Mouse (Mus musculus): Measurements from ENCODE around the gene Ina. TPM values are rescaled to one million over a fixed set of nuclear protein-coding genes. Genes with fewer than 3 reads are reported as not detected.

Ina gene
- polyA plus RNA-seq, 1 experiment = not detected

DNA sequence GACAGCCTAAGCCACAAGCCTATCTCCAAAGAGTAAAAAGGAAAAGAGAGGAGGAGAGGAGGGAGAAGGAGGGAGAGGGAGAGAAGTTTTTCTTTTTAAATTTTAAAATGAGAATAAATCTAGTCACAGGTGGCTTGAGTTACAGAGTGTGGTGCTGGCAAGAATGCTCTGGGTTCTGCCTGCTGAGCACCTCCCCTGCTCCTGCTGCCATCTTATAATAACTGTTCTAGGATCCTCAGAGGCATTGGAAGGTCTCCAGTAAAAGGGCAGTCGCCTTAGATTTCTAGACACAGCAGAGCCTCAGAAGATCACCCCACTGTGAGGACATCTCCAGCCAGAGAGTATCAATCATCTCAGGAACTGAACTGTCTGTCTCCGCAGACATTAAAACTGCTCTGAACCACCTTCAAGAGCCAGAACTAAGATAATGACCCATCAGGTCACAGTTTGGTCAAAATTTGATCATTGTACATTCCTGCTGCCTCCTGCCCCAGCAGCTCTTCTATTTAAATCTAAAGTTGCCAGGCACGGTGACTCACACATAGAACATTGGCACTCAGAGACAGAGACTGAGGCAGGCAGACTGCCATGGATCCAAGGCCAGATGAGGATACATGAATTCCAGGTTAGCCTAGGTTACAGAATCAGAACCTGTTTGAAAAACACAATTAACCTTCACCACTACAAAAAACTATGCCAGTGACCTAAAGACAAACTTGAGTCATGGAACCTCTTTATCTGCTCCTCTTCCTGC is 26.4 kb downstream of the Ina start:
- TF ChIP-seq POLR2A (IDR thresholded peaks at IDR 0.05; ENCODE audit: borderline replicate concordance, control insufficient read depth, low read depth, low read length) (no peak), CTCF (IDR thresholded peaks at IDR 0.05; ENCODE audit: control insufficient read depth, insufficient read depth, low read length) (no peak)
- Histone ChIP-seq H3K4me1 (ENCODE audit: control insufficient read depth, insufficient read depth, low read length) (no peaks in the 10 kb centered on the region), H3K27ac (ENCODE audit: control insufficient read depth, insufficient read depth, low read depth, low read length, poor library complexity) (no peak overlapping the region), H3K4me3 (replicated peaks; ENCODE audit: control insufficient read depth, low read depth, low read length) (no peak overlapping the region)
- WGBS = 86% methylated on average over 3 of the region's 3 CpGs

DNA sequence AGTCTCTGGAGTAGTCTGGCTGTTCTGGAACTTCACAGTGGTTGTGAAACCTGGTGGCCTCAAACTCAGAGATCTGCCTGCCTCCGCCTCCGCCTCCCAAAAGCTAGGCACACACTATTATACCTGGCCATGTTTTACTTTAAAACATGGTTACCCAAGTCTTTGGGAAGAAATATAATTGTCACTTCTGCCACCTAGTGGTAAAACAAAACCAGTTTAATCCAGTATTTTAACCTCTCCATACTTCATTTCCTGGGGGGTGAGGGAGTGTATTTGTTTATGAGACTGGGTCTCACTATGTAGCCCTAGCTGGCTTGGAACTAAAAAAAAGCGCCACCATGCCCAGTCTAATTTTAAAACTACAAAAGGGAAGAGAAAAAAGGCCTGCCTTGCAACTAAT is 29.1 kb downstream of the Ina start:
- Histone ChIP-seq H3K27ac (ENCODE audit: control insufficient read depth, insufficient read depth, low read depth, low read length, poor library complexity) (no peak overlapping the region), H3K4me3 (replicated peaks; ENCODE audit: control insufficient read depth, low read depth, low read length) (no peak overlapping the region), H3K4me1 (ENCODE audit: control insufficient read depth, insufficient read depth, low read length) (no peaks in the 10 kb centered on the region)
- TF ChIP-seq CTCF (IDR thresholded peaks at IDR 0.05; ENCODE audit: control insufficient read depth, insufficient read depth, low read length) (no peak), POLR2A (IDR thresholded peaks at IDR 0.05; ENCODE audit: borderline replicate concordance, control insufficient read depth, low read depth, low read length) (no peak)
- WGBS = 64% methylated on average over 3 of the region's 3 CpGs

DNA sequence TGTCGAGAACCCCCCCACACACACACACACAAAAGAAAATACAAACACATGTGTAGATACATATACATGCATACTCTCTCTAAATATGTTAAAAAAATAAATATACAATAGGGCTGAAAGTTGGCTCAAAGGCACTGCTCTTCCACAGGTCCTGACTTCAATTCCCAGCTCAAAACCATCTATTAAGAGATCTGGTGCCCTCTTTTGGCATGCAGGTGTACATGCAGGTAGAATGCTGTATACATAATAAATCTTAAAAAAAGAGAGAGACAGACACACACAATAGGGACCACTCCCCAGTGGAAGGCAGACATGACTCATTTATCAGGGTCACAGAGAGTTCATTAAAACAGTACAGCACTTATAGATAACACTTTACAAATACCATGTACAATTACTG is 31.8 kb downstream of the Ina start:
- H3K4me3 ChIP-seq (replicated peaks; ENCODE audit: control insufficient read depth, low read depth, low read length) = no peak overlapping the region
- no peak for TF ChIP-seq CTCF (IDR thresholded peaks at IDR 0.05; ENCODE audit: control insufficient read depth, insufficient read depth, low read length)
- no peak for TF ChIP-seq POLR2A (IDR thresholded peaks at IDR 0.05; ENCODE audit: borderline replicate concordance, control insufficient read depth, low read depth, low read length)

DNA sequence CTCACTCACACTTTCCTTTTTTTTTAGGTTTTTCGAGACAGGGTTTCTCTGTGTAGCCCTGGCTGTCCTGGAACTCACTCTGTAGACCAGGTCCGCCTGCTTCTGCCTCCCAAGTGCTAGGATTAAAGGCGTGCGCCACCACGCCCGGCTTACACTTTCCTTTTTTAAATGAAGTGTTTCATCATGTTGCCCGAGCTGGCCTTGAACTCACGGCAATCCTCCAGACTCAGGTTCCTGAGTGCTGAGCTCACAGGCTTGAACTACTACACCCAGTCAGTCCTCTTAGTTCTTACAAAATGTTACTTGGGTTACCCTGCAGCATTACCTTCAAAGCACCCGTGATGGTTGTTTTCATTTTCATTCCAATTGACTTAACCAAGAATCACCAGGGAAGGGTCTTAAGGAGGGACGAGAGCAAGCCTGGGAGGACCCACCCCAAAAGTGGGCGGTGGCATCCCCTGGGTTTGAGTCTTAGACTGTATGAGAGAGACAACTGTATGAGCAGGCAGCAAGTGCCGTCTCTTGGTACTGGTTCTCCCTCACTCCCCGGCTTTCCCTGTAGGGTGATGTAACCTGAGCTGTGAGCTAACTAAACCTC is 32.8 kb downstream of the Ina start:
- Histone ChIP-seq H3K4me1 (ENCODE audit: control insufficient read depth, insufficient read depth, low read length) (no peaks in the 10 kb centered on the region; the same call in 1 of the 2 replicates), H3K4me3 (replicated peaks; ENCODE audit: control insufficient read depth, low read depth, low read length) (no peak overlapping the region), H3K27ac (ENCODE audit: control insufficient read depth, insufficient read depth, low read depth, low read length, poor library complexity) (no peak overlapping the region)
- no peak for TF ChIP-seq POLR2A (IDR thresholded peaks at IDR 0.05; ENCODE audit: borderline replicate concordance, control insufficient read depth, low read depth, low read length)
- 87% methylated on average over 13 of the region's 13 CpGs for WGBS

More for the DNA sequence above, 31.8 kb downstream of the Ina start:
- H3K4me1 ChIP-seq (ENCODE audit: control insufficient read depth, insufficient read depth, low read length) = no peaks in the 10 kb centered on the region; the same call in 1 of the 2 replicates
- WGBS = 89% methylated on average over 1 of the region's 1 CpGs
- no peak overlapping the region for H3K27ac ChIP-seq (ENCODE audit: control insufficient read depth, insufficient read depth, low read depth, low read length, poor library complexity)

DNA sequence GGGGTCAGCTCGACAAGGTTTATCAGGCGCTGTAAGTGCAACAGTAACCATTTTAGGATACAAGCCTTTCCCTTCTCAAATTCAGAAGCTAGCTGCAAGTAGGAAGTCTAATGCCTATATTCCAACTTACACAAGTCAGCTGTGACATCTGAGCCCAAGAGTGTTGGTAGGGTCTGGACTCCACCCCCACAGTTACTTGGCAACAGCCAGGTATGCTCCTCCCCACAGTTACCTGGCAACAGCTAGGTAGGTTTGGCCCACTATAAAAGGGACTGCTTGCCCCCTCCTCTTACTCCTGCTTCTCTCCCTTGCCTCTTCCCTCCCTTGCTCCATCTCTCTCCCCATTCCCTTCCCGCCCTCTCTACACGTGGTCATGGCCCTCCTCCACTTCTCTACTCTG is 34.6 kb downstream of the Ina start:
- Histone ChIP-seq H3K4me3 (replicated peaks; ENCODE audit: control insufficient read depth, low read depth, low read length) (no peak overlapping the region), H3K4me1 (ENCODE audit: control insufficient read depth, insufficient read depth, low read length) (no peaks in the 10 kb centered on the region; the same call in 1 of the 2 replicates), H3K27ac (ENCODE audit: control insufficient read depth, insufficient read depth, low read depth, low read length, poor library complexity) (no peak overlapping the region)
- TF ChIP-seq CTCF (IDR thresholded peaks at IDR 0.05; ENCODE audit: control insufficient read depth, insufficient read depth, low read length) = no peak
- no peak for TF ChIP-seq POLR2A (IDR thresholded peaks at IDR 0.05; ENCODE audit: borderline replicate concordance, control insufficient read depth, low read depth, low read length)
- 64% methylated on average over 4 of the region's 4 CpGs for WGBS

DNA sequence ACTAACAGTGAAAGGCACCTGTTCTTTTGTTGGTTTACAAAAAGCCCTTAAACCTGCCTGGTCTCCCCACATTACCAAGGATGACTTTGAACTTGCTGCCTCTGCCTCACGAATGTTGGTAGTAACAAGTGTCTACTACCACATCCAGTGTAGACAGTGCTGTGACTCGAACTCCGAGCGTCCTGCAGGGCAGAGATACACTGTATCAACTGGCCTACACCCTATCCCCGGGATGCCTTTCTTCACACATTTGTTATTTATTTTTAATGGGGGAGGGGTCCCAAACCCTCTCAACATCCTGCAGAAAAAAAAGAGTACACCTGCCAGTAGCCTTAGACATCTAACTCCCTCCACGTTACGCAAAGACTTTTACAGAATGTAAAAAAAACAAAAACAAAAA is 35.3 kb downstream of the Ina start:
- TF ChIP-seq CTCF (IDR thresholded peaks at IDR 0.05; ENCODE audit: control insufficient read depth, insufficient read depth, low read length) (no peak), POLR2A (IDR thresholded peaks at IDR 0.05; ENCODE audit: borderline replicate concordance, control insufficient read depth, low read depth, low read length) (no peak)
- no peaks in the 10 kb centered on the region; the same call in 1 of the 2 replicates for H3K4me1 ChIP-seq (ENCODE audit: control insufficient read depth, insufficient read depth, low read length)
- peak overlapping the region; percentile 32 for H3K4me3 ChIP-seq (replicated peaks; ENCODE audit: control insufficient read depth, low read depth, low read length)
- no peak overlapping the region for H3K27ac ChIP-seq (ENCODE audit: control insufficient read depth, insufficient read depth, low read depth, low read length, poor library complexity)
- 8% methylated on average over 7 of the region's 7 CpGs for WGBS

DNA sequence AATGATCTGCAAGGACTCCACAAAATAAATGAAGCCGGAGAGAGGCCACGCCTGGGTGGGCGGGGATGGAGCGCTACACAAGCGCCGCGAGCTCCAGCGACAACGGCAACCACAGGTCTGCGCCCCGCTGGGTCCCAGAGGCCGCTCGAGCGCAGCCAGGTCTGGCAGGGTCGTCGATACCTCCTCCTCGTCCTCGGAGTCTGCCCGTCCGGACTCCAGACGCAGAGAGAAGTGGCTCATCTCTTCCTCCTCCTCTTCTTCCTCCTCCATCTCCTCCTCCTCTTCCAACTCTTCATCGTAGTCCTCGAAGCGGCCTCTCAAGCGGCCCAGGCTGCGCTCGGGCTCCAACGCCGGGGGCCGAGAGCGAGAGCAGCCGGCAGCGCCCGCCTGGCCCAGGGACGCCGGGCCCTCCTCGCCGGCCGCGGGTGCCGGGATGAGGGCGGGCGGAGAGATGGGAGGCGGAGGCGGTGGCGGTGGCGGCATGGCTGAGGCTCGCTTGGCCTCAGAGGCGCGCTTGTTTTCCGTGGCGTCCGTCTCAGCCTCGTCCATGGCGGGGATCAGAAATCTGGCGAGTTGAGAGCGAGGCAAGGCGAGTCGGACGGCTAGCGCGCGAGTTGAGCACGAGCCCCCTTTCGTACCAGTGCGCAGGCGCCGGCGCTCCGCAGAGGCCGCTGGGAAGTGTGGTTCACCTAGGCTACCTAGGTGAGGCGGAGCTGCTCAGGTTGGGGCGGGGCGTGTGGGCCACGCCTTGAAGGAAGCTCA is 36.0 kb downstream of the Ina start, which contains the start of gene Pcgf6:
Gene Pcgf6 (minus strand): TSS at position 636 of the 762 bp plus-strand sequence.
- H3K4me3 ChIP-seq (replicated peaks; ENCODE audit: control insufficient read depth, low read depth, low read length) = peak within 1 kb of the TSS; percentile 87
- no peak for TF ChIP-seq CTCF (IDR thresholded peaks at IDR 0.05; ENCODE audit: control insufficient read depth, insufficient read depth, low read length)
- peak; percentile 49; the same call in 1 of the 2 replicates for TF ChIP-seq POLR2A (IDR thresholded peaks at IDR 0.05; ENCODE audit: borderline replicate concordance, control insufficient read depth, low read depth, low read length)
- H3K4me1 ChIP-seq (ENCODE audit: control insufficient read depth, insufficient read depth, low read length) = no peaks in the 10 kb centered on the region; the same call in 1 of the 2 replicates
- WGBS = under 1% methylated on average over 75 of the region's 75 CpGs
- peak within 1 kb of the TSS; percentile 67 for H3K27ac ChIP-seq (ENCODE audit: control insufficient read depth, insufficient read depth, low read depth, low read length, poor library complexity)

DNA sequence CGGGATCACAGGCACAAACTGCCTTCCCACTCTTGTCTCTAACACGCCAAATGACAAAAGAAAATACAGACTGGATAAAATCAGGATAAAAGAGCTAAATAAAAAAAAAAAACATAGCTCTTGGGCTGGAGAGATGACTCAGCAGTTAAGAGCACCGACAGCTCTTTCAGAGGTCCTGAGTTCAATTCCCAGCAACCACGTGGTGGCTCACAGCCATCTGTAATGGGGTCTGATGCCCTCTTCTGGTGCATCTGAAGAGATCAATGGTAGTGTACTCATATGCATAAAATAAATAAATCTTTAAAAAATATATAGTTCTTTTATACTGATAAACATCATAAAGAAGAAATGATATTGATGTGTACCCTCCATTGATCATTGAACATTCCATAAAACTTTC is 38.4 kb downstream of the Ina start:
- no peak for TF ChIP-seq POLR2A (IDR thresholded peaks at IDR 0.05; ENCODE audit: borderline replicate concordance, control insufficient read depth, low read depth, low read length)
- TF ChIP-seq CTCF (IDR thresholded peaks at IDR 0.05; ENCODE audit: control insufficient read depth, insufficient read depth, low read length) = no peak
- Histone ChIP-seq H3K4me3 (replicated peaks; ENCODE audit: control insufficient read depth, low read depth, low read length) (no peak overlapping the region), H3K4me1 (ENCODE audit: control insufficient read depth, insufficient read depth, low read length) (no peaks in the 10 kb centered on the region; the same call in 1 of the 2 replicates), H3K27ac (ENCODE audit: control insufficient read depth, insufficient read depth, low read depth, low read length, poor library complexity) (no peak overlapping the region)
- 72% methylated on average over 4 of the region's 4 CpGs for WGBS

Measured in bone marrow, adult 2 months (tissue).